Mouse (Mus musculus) R1 (cell line): Measurements from ENCODE around the gene Mettl22.

Source experiments
- DNase-seq: peaks from one replicate; pipeline ENCODE4 v3.0.0-alpha.2; 2018; ENCODE audit warnings: low read depth, low spot score

Mettl22 gene

DNA sequence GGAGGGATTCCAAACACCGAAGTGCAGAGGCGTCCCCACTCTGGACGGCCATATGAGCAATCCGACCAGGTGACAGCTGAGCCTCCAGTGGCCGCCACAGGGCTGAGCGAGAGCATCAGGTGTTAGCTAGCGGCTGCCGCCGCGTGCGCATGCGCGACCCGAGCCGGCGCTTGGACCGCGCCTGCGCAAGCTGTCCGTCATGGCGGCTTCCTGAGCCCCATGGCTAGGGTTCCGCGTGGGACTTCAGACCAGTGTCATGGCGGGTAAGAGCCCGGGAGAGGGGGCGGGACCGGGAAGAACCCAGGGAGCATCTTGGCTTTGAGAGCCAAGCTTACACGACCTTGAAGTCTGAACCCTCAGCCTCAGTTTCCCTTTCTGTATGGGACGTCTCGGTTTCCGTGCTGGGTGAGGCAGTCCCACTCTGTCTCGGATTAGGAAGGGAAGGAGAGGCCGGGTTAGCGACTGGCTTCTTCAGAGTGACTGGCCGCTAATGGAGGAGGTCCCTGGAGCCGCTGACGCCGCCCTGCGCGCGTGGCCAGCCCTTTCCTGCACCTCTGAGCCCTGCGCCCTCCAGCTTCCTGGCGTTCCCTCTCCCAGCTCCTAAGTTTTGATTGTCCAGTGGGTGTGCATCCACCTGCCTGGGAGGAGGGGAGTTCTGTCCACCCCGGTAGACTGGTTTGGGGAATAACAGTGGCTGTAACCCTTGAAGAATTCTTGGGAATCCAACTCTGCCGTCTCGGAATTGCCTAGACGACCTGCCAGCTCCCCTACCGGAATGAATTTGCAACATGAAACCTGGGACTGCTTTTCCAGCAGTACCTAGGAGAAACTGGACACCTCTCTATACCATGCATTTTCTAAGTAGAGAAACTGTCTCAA is at the start of gene Mettl22:
Gene Mettl22, plus strand, starts transcription at position 186 of the 879 bp plus-strand sequence.
- peak; percentile 95 for DNase-seq

DNA sequence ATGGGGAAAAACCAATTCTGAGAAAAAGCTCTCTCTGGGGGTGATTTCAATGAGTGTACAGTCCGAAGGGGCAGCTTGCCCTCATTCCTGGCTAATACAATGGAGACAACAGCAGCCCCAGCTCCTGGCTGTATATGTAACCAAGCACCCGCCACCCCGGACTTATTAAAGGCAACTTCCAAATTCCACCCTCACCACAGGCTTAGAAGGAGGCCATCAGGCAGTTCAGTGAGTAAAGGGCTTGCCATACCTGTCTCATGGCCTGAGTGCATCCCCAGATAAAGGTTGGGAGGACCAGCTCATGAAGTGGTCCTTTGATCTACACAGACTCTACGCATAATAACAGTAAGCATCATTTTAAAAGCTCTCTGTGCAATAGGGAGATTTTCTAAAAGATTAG is 49.7 kb upstream of the Mettl22 start:
- DNase-seq: no peak

DNA sequence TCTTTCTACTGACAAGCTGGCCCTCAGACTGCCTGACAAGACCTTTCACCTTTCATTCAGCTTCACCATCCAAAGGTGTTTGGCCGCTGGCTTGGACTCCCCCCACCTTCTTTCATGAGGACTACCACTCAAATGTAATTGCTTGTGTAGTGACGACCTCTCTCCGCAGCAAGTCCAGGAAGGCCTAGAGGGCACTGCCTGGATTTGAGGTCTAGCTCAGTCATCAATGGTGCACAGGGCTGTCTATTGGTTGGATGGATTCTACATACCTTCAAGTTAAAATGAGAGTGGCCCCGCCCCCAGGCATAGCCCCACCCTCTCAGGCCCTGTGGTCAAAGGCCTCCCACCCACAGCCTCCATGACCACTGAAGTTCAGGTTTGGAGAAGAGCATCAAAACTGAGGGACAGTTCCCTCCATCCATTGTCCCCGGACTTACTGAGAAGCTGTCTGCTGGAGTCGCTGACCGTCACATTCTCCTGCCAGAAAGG is 46.9 kb upstream of the Mettl22 start:
- peak; percentile 47 for DNase-seq

DNA sequence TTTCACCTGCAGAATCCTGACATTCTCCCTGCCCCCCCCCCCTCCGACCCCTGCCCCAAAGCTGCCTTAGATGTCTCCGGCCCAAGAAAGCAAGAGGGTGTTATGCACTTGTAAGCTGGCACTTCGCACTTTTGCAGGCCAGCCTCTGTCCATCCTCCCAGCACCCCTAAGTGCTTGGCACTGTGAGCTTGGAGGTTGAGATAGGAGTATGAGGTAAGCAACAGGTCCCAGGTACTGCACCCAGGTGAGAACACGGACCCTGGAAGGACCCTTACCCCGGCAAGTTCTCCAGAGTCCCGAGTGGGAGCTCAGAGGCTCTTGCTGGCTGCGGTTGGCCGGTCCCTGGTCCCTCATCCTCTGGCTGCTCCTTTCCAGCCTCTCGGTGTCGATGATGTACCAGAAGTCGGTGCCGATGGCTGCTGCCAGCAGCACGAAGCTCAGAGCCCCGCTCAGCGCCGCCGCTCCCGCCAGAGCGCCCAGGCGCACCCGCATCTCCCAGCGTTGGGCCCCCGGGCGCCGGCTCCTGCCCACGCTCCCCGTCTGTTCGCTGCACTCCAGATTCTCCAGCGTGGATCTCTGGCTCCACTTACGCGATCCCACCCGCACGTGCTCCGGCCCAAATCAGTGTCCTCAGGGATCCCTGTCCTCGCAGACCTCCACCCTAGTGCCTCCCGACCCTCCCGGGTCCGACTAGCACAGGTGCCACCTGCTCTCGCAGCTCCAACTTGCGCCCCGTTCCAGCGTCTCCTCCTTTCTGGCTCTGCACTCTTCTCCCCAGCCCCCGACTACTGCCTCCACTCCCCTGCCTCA is 46.2 kb upstream of the Mettl22 start:
- no peak for DNase-seq

DNA sequence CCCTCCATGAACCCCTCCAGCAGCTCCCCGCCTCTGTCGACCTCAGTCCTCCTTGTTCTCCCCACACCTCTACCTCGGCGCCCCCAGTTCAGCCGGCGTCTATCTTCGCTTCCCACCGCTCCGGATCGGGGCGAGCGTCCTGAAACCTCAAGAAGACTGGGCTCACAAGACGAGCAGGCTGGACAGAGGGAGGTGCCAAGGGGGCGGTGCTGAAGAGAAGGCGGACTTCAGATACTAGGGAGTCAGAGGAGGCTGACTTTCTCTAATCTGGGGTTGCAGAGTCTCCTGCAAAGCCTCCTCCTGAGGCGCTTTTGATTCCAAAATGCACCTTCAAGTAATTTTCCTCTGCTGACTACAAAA is 45.6 kb upstream of the Mettl22 start, which contains the start of gene Tmem114:
Gene Tmem114, minus strand, starts transcription at position 166 of the 360 bp plus-strand sequence.
- peak; percentile 70 for DNase-seq

DNA sequence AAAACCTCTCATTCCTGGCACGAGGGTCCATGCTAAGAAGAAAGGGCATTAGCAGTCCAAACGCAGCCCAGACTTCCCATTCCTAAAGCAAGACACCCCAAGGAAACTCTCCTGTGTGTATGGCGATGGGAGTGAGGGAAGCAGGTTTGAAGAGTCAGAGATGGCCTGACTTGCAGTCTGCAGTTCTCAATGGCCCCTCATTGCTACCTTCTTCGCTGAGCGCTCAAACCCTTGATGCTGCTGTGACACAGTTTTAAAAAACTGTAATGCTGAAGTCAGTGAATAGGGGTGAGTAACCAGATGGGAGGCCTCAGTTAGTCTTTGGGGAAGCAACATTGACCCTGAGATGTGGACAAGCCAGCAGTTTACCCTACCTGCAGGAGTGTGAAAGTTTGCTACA is 44.9 kb upstream of the Mettl22 start:
- DNase-seq: no peak

DNA sequence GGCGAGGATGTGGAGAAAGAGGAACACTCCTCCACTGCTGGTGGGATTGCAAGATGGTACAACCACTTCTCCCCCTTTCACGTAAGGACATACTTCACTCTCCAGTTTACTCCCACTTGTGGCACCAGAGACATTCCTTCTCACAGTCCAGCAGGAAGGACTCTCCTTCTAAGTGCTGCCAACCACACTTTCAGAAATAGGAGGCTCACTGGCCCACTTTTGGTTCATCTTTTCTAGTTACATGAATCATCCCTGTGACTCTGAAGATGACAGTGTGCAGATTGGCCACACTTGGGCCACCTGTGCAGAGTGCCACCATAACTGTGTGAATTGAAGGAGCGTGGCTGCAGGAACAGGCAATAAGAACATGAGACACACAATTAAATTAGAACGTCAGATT is 41.1 kb upstream of the Mettl22 start:
- no peak for DNase-seq

DNA sequence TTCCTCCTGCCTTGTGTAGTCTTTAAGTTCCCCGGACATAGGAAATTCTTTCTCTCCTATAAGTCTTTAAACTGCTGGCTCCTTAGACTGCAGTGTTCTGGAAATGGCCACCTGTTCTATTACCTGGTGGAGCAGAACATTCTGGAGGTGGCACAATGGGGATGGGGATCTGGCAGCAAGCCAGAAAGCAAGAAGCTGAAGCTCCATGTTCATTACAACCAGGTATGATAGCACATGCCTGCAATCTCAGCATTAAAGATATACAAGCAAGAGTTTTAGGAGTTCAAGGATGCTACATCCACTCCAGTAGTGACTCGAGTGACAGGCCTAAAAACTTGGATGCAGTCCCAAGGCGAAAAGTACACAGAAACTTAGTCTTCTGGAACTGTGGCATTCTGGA is 38.0 kb upstream of the Mettl22 start:
- DNase-seq: no peak

DNA sequence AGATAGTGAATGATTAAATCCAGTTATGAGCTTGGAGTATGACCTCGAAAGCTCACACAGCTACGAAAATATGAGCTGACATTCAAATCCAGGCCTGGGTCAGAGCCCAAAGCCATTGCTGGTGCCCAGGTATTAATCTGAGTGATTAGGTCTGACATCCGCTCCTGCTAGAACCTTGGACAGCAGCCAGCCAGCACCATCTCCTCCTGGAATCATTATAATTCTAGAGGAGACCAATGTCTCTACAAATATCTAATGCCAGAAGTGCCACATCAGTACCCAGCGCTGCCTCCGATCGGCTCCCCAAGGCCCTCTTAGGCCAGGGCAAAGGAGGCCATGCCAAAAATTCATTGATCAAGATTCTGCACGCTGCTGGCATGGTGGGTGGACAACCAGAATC is 25.7 kb upstream of the Mettl22 start:
- no peak for DNase-seq

DNA sequence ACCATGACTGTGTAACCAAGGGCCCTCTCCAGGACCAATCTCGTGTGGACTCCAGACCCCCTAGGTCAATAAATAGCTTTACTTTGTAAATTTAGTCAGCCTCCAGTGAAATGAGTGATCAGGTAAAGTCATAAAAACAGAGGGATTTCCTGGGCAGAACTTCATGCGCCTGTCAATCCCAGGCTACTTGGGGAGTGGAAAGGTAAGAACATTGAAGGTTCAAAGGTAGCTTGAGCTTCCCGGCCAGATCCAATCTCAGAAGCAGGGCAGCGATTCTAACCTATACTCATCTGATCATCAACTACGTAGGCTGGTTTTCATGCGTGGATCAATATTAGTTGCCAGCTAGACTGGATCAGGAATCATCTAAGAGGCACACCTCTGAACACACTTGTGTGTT is 24.3 kb upstream of the Mettl22 start:
- DNase-seq: no peak

DNA sequence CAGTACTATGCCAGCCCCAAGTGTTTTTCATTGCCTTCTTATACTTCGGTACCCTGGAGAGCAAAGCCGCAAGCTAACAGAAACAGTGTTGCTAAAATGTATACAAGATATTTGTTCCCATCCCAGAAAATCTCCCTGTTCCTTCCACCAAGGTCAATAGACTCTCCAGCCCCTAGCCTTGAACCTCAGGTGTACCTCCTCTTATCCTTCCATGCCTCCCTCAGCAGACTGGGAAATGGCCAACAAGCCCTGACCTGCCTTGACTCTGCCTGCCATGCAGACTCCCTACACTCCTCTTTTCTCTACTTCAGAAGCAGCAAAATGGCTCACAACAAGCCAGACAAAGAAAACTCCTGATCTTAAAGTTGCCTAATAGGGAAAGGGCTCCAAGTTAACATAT is 17.3 kb upstream of the Mettl22 start:
- no peak for DNase-seq

DNA sequence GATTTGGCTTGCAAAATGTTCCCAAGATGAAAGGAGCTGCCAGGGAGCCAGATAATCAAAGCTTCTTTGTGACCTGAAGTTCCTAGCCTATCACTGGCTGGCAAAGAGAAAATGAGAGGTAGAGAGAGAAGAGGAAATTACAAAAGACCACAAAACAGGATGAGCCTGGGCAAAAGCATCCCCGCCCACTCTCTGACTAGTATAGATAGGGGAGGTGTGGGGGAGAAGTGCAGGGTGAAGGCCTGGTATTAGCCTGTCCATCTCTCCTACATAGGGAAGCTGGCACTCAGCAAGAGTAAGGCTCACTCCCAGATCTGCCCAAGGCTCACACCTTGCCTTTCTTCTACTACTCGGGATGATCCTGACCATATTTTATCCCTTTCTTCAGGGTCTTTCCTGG is 15.4 kb upstream of the Mettl22 start:
- no peak for DNase-seq

DNA sequence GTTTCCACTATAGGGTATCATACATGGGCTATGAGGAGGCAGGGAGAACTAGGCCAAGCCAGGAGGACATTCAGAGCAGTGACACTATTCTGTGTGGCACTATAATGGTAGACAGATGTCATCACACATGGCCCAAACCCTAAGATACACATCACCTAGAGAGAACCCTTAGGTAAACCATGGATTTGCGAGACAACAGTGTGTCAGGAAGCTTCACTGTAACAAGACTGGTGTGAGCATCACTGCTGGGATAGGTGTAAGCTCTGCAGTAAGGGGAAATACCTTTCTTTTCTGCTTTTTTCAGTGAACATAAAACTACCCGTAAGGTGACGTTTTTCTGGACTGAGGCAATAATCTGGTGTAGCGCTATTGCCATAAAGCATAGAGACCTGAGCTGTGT is 12.2 kb upstream of the Mettl22 start:
- DNase-seq: no peak

DNA sequence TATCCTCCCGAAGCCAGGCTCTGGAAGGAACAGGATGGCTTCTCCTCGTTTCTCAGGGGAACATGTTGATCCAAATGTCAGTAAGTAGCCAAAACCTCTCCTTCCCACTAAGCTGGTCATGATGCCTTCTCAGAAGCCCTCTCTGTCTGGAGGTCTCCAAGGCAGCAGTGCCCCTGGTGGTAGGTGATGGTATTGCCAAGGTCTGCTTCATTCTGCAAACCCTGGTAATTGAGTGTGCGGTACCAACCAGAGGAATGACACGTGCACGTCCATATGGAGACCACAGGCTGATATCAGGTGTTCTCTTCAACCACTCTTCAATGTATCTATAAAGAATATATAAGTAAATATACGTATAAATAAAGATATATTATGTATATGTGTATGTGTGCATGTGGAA is 11.5 kb upstream of the Mettl22 start:
- peak; percentile 81 for DNase-seq

DNA sequence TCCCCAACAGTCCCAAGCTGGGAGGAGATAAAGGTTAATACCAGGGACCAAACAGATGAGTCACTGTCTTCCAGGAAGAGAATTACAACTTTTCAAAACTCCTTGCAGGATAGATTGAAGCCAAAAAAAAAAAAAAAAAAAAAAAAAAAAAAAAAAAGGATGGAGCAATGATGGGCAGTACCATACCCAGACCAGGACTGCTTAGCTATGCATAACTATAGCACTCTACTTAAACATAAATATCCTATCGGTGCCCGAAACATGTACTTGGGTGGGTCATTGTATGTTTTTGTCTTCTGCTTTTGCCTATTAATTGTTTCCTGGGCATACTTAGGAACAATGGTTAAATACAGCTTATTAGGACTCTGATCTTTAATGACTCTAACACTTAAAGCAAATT is 456 bp upstream of the Mettl22 start:
- no peak for DNase-seq

DNA sequence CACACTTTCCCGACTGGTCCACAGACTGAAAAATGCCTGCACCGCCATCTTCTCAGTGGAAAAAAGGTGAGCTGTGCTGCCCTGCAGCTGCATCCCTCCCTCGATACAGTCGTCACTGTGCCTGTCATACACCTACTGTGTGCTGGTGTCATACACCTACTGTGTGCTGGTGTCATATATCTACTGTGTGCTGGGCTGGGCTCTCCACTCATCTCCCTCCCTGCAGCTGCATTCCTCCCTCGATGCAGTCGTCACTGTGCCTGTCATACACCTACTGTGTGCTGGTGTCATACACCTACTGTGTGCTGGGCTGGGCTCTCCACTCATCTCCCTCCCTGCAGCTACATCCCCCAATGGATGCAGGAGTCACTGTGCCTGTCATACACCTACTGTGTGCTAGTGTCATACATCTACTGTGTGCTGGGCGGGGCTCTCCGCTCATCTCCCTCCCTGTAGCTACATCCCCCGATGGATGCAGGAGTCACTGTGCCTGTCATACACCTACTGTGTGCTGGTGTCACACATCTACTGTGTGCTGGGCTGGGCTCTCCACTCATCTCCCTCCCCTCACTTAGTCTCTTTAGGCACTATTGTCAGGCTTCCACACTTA is 16.9 kb downstream of the Mettl22 start:
- DNase-seq: no peak

DNA sequence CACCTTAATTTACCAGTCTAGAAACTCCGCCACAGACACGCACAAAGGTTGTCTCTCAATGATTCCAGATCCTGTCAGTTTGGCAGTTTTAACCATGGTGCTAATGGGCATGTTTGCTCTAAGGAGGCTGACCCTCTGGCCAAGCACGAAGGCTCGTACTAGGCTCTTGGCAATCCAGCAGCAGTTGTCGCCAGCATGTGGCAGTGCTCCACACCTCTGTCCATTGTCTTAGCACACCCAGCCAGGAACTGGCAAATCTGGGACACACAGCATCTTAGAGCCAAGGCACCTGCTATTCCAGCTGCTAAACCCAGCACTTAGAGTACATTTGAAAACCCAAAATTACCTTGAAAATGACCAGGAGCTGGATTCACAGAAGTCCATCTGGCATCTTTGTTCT is 18.8 kb downstream of the Mettl22 start:
- no peak for DNase-seq

DNA sequence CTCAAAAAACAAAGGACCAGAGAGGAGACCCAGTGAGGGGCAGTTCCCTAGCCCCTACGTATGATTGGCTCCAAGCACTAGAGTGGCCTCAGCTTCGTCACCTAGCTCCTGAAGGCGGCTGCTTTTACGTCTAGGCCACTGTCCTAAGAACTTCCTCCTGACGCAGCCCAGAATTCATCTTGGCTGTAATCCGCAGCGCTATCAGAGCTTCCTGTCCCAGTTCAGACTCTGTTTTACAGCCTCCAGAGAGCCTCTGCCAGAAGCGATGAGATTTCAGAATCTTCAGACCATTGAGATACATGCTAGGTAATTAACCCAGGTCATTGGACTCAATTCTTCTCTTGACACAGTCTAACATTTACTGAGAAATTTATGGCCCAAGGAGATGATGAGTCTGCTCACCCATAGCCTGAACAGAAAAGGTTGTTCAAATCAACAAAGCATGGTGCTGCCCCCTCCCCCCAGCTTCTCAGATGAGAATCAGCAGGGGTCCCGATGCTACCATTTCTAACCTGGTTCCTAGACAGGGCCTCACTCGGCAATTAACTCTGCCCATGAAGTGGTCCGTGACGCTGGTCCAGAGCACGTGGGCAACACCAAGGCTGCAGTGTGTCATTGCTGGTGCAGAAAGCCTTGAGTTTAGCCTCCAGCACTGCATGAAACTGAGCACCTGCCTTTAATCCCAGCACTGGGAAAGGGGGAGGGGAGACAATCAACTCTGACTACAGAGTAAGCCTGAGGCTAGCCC is 21.3 kb downstream of the Mettl22 start:
- DNase-seq: peak; percentile 36

DNA sequence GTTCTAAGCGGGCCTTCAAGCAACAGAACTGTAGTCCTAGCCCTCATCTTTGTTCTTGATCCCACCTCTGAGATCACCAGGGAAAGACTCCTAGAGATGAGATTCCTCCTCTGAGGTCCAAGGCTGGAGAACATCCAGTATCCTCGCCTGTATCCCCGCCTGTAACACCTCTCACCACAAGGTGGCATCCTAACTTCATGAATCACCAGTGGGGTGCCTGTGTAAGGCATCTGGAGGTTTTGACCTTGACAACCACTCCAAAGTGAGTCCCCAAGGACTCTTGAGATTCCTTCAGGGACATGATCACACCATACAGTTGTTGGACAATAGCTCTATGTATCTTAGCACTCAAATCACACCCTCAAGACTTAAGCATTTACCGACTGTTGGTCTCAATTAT is 23.7 kb downstream of the Mettl22 start:
- DNase-seq: peak; percentile 87

DNA sequence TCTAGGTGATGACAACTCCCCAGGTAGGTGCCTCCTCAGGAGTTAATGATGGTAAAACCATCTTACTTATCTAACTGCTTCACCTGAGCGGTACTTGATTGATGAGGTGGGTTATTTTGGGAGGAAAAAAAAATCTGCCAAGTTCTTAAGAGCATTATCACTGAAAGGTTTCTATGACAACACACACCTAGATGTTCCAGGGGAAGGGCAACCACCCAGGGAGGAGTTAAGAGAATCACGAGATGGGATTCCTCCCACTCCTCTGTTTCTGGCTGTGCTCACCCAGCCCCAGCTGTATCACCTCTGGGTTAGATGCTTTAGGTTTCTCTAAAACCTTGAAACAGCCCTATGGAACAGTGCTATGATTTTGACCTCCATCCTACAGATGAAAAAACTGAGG is 26.4 kb downstream of the Mettl22 start:
- no peak for DNase-seq

DNA sequence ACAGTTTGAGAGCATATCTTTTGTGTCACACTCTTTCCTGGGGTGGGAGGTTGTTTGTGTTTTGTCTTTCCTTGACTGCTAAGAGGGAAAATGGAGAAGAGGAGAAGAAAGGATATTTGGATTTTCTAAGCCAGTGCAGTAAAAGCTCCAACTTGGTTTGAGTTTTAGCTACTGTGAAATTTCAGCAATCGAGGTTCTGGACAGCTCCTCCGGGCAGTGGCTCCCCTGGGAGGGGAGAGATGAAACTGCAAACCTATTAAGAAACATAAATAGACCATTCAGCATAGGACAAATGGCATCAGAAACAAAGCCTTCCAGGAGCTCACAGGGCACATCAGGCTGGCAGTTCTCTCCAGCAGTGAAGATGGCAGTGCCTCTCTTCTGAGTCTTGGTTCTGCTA is 33.7 kb downstream of the Mettl22 start:
- DNase-seq: no peak

DNA sequence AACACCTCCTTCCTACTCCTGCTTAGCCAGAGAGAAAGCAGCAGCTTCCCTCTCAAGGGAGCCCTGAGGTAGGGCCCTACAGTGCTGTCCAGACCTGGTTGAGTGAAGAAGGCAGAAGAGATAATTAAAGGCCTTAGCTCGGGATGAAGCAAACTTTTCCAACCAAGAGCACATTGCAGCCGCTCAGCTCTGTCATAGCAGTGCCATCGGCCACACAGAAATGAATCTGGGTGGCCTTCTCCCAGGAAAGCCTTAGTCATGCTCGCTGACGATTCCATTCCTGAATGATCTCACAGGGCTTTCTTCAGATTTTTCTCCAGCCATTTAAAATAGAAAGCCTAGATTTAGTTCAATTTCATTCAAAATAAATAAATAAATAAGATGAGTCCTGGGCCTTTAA is 39.3 kb downstream of the Mettl22 start:
- no peak for DNase-seq
